ENCODE assay signal across 8 mouse cellular contexts in the genomic region with DNA sequence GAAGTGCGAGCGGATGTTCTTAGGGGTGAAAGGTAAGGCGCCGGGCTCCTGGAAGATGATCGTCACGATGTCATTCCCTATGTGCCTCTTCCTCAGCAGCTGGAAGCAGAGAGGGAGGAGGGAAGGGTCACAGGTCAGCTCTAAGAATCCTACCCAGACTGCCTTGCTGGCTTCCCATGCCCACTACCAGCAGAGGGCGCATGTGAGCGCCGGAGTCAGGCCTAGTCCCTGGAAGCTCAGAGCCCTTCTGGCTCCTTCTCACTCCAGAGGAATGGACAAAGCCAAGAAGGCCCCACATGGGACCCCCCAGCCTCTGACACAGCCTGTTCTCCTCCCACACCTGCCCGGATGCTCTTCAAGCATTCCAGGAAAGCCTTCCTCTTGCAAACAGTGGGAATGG.
DNase-seq lines count a peak whose midpoint lies in the region; ATAC-seq lines count a peak whose summit lies in the region.

No protein-coding gene starts in this region.

- no peaks in the 10 kb centered on the region for H3K9me3 ChIP-seq in embryonic facial prominence, embryonic 10.5 days
- no peaks in the 10 kb centered on the region for H3K9me3 ChIP-seq in heart, embryonic 10.5 days
- H3K9me3 ChIP-seq in kidney, embryonic 14.5 days (ENCODE audit: control insufficient read depth, low read length) = no peaks in the 10 kb centered on the region
- H3K9me3 ChIP-seq in liver, embryonic 11.5 days (ENCODE audit: control insufficient read depth, low read length) = no peaks in the 10 kb centered on the region

- no peak overlapping the region for H3K4me3 ChIP-seq in embryonic facial prominence, embryonic 10.5 days
- no peak overlapping the region for H3K4me3 ChIP-seq in heart, embryonic 10.5 days
- H3K4me3 ChIP-seq in kidney, embryonic 14.5 days (ENCODE audit: low read length) = no peak overlapping the region
- H3K4me3 ChIP-seq in liver, embryonic 11.5 days (ENCODE audit: low read depth, low read length) = no peak overlapping the region

- H3K4me1 ChIP-seq in embryonic facial prominence, embryonic 10.5 days = peaks cover 7% of the 10 kb centered on the region; the same call in 1 of the 2 replicates
- H3K4me1 ChIP-seq in heart, embryonic 10.5 days = no peaks in the 10 kb centered on the region
- no peaks in the 10 kb centered on the region for H3K4me1 ChIP-seq in kidney, embryonic 14.5 days (ENCODE audit: control insufficient read depth, insufficient read depth, low read length)
- no peaks in the 10 kb centered on the region for H3K4me1 ChIP-seq in liver, embryonic 11.5 days (replicated peaks; ENCODE audit: control insufficient read depth, insufficient read depth, low read length)

- no peak overlapping the region for H3K9ac ChIP-seq in kidney, embryonic 14.5 days (ENCODE audit: low read depth, low read length)
- no peak overlapping the region for H3K9ac ChIP-seq in liver, embryonic 11.5 days (ENCODE audit: low read depth, low read length)

- ATAC-seq in kidney, embryonic 14.5 days (ENCODE audit: low FRiP score, low TSS enrichment) = peak; percentile 76
- peak; percentile 63; the same call in 1 of the 2 replicates for ATAC-seq in liver, embryonic 11.5 days (replicated peaks; ENCODE audit: low FRiP score)

- WGBS in embryonic facial prominence, embryonic 10.5 days = 27% methylated on average over 10 of the region's 10 CpGs
- 28% methylated on average over 10 of the region's 10 CpGs for WGBS in heart, embryonic 10.5 days
- WGBS in kidney, embryonic 14.5 days = 27% methylated on average over 10 of the region's 10 CpGs
- 38% methylated on average over 10 of the region's 10 CpGs for WGBS in liver, embryonic 11.5 days

- DNase-seq in 3T3-L1 (ENCODE audit: low read depth, low spot score) = peak; percentile 77
- DNase-seq in adrenal gland, postnatal 14 days = peak; percentile 92
- DNase-seq in embryonic facial prominence, embryonic 10.5 days (ENCODE audit: low spot score) = peak; percentile 91
- peak; percentile 90 for DNase-seq in heart, embryonic 10.5 days (ENCODE audit: low spot score)
- DNase-seq in liver, embryonic 11.5 days (ENCODE audit: low spot score) = peak; percentile 79
- peak; percentile 93 for DNase-seq in neural tube, embryonic 10.5 days (ENCODE audit: extremely low spot score, low spot score)
- peak; percentile 79 for DNase-seq in splenic B cell, adult 2 months (ENCODE audit: low read depth, low spot score)

- peaks cover 75% of the 10 kb centered on the region for H3K36me3 ChIP-seq in embryonic facial prominence, embryonic 10.5 days (replicated peaks)
- peaks cover 10% of the 10 kb centered on the region for H3K36me3 ChIP-seq in heart, embryonic 10.5 days
- H3K36me3 ChIP-seq in kidney, embryonic 14.5 days (ENCODE audit: control insufficient read depth, insufficient read depth, low read length) = peaks cover 38% of the 10 kb centered on the region
- H3K36me3 ChIP-seq in liver, embryonic 11.5 days (ENCODE audit: control insufficient read depth, insufficient read depth, low read length) = peaks cover 2% of the 10 kb centered on the region
- H3K36me3 ChIP-seq in splenic B cell, adult 2 months (ENCODE audit: control insufficient read depth, insufficient read depth, low read length, poor library complexity, severe bottlenecking) = 0 out of 2 replicates have a peak, but pooled peaks cover 3% of the 10 kb centered on the region

- no peak overlapping the region for H3K27ac ChIP-seq in embryonic facial prominence, embryonic 10.5 days (replicated peaks)
- no peak overlapping the region for H3K27ac ChIP-seq in heart, embryonic 10.5 days
- H3K27ac ChIP-seq in kidney, embryonic 14.5 days (ENCODE audit: low read depth, low read length) = no peak overlapping the region
- no peak overlapping the region for H3K27ac ChIP-seq in liver, embryonic 11.5 days (ENCODE audit: low read depth, low read length)

- H3K4me2 ChIP-seq in kidney, embryonic 14.5 days (replicated peaks; ENCODE audit: low read depth, low read length) = no peak overlapping the region
- H3K4me2 ChIP-seq in liver, embryonic 11.5 days = no peak overlapping the region

- no peaks in the 10 kb centered on the region for H3K27me3 ChIP-seq in embryonic facial prominence, embryonic 10.5 days (replicated peaks; ENCODE audit: low read depth, poor library complexity, severe bottlenecking)
- peaks cover 89% of the 10 kb centered on the region for H3K27me3 ChIP-seq in heart, embryonic 10.5 days (ENCODE audit: insufficient read depth, poor library complexity, severe bottlenecking)
- H3K27me3 ChIP-seq in kidney, embryonic 14.5 days (ENCODE audit: control insufficient read depth, insufficient read depth, low read length) = no peaks in the 10 kb centered on the region
- no peaks in the 10 kb centered on the region for H3K27me3 ChIP-seq in liver, embryonic 11.5 days (replicated peaks; ENCODE audit: control insufficient read depth, insufficient read depth, low read length)
- no peaks in the 10 kb centered on the region for H3K27me3 ChIP-seq in splenic B cell, adult 2 months (ENCODE audit: control insufficient read depth, insufficient read depth, low read length, poor library complexity, severe bottlenecking)
